Mouse (Mus musculus) frontal cortex, adult 2 months (tissue): ENCODE measurements around the gene Map3k12. TPM values are rescaled to one million over a fixed set of nuclear protein-coding genes. Genes with fewer than 3 reads are reported as not detected.

Experiments used
- DNase-seq, 2 experiments: peaks; one replicate each; pipeline ENCODE4 v3.0.0; 2022; ENCODE audit warnings: low spot score in 1 of 2; ENCODE audit errors: extremely low spot score in 1 of 2
- polyA plus RNA-seq: library from polyadenylated mRNA; depleted of rRNA; stranded (reverse); fragments of >200 nt; gene quantifications from 2 replicates; pipeline ENCODE4 v1.2.3, GENCODE M21; 2012; rRNA removed

Gene Map3k12
- polyA plus RNA-seq, 1 experiment: 90.8 TPM

DNA sequence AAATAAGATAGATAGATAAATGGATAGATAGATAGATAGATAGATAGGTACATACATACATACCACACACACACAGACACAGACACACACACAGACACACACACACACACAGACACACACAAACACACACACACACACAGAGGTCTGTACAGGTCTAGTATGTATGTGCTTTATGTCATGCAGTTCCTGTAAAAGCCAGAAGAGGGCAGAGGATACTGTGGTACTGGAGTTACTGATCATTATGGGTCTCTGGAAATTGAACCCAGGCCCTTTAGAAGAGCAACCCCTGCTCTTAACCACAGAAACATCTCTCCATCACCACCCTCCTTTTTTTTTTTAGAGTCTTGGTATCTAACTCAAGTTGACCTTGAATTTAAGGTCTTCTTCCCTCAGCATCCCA is 53.2 kb downstream of the Map3k12 start:
- no peak for DNase-seq

DNA sequence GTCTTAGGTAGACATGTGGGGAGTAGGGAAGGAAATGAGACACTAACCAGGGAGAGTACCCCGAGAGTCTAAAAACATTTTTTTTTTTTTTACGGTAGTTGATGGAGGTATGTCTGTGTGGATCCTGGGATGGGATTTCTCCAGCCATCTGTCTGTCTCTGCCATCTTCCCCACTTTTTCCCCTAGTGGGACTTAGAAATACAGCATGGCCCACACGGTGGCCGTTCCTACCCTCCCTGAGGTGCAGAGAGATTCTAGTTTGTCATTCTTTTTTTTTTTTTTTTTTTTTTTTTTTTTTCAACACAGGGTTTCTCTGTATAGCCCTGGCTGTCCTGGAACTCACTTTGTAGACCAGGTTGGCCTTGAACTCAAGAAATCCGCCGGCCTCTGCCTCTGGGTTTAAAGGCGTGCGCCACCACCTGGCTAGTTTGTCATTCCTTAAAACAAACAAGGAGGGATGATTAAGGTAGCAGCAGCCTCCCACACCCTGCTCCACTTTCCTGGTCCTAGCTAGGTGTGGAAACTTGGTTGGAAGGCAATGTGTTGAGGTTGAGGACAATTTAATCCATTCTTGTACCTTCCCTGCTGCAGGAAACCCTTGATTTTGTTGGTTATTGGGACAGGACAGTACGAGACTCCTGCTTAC is 55.3 kb downstream of the Map3k12 start:
- no peak for DNase-seq

DNA sequence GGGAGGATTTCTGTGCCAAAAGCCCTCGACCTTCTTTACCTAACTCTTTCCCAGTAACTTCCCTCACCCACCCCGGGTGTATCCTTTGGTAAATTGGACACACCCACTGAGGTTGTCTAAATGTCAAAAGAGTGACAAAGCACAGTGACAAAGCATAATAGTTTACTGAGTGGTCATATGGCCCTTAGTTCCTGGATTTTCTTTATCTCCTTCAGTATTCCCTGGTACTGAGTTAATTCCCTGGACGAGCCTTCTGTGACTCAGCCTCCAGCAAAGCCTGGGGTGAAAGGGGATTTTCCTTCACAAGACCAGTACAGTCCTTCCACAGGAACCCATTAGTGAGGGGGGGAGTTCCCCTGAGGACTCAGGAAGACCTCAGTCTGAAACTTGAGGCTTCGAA is 55.9 kb downstream of the Map3k12 start:
- no peak for DNase-seq

DNA sequence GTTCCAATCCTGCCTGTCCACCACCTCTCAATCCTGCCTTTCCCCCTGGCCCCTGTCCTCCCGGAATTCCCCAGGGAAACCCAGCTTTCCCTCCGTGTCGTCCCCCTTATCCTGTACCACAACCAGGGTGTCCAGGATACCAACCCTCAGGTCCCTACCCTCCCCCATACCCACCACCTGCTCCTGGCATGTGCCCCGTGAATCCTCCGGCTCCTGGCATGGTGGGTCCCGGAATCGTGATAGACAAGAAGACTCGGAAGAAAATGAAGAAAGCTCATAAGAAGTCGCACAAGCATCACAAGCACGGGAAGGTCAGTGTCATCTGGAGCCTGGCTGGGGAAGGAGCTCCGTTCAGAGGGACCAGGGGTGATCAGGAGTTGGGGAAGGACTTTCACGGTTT is 56.5 kb downstream of the Map3k12 start:
- no peak for DNase-seq

DNA sequence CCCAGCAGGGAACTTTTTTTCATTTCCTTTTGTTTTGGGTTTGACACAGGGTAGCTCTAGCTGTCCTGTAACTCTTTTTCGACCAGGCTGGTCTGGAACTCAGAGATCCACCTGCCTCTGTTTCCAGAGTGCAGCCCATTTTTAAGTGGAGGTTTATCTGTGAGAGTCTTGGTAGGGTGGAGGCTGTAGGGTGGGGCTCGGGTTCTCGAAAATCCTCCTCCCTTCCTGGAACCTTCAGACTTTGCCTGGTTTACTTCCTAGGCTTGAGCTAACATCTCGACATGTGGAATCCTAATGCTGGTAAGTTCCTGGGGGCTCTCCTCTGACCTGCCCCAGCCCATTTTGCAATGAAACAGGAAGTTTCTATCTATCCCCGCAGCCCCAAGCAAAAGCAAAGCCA is 57.0 kb downstream of the Map3k12 start:
- DNase-seq: no peak

DNA sequence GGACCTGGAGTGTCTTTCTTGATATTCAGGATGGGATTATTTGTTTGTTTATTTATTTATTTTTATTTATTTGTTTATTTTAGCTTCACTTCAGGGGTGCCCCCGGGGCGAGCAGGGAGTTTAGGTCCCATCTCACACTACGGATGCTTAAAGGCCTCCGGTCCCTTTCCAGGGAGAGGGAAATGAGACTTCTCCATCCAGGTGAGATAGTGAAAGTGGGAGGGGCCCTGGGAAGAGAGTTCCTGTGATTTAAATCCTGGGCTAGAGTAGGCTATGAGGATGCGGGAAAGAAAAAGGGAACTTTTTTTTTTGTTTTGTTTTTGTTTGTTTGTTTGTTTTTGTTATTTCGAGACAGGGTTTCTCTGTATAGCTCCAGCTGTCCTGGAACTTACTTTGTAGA is 57.5 kb downstream of the Map3k12 start:
- no peak for DNase-seq

DNA sequence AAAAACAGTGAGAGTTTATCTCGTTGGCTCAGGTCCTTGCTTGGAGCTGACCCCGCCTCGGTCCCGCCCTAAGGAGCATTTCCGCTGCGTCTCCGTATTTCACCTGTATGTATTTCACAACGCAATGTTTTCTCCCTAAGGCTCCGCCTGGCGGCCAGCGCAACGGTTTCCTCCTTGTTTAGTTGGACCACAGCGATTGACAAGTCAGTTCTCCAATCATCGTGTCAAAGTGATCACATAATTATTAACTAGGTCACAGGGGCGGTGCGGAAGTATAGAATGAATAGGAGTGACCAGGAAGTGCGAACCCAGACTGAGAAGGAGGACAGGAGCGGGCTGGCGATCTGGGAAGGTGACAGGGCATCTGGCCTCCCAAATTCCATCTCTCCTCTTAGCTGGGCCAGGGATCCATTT is 58.0 kb downstream of the Map3k12 start, which contains the start of gene Prr13:
TSS of gene Prr13 (plus strand) at position 125 of the 414 bp plus-strand sequence.
- DNase-seq: peak; percentile 94 to 96

DNA sequence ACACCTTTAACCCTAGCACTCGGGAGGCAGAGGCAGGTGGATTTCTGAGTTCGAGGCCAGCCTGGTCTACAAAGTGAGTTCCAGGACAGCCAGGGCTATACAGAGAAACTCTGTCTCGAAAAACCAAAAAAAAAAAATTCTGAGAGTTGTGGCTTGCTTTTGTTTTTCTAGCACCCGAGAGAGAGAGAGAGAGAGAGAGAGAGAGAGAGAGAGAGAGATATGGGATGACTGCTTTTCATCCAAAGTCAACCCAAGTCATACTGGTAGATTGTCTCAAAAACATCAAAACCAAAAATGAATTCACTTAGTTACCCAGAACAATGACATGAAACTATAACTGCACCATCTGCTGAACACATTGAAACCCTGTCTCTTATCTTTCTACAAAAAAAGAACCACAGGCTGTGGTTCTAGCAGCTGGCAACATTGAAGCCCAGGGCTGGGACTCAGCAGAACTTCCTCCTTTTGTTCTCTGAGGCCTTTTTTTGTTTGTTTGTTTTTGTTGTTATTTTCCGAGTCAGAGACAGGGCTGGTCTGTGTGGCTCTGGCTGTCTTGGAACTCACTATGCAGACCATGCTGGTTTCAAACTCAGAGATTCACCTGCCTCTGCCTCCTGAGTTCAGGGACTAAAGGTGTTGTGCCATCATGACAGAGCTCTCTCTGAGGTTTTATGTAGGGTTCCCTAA is 58.7 kb downstream of the Map3k12 start:
- no peak for DNase-seq

DNA sequence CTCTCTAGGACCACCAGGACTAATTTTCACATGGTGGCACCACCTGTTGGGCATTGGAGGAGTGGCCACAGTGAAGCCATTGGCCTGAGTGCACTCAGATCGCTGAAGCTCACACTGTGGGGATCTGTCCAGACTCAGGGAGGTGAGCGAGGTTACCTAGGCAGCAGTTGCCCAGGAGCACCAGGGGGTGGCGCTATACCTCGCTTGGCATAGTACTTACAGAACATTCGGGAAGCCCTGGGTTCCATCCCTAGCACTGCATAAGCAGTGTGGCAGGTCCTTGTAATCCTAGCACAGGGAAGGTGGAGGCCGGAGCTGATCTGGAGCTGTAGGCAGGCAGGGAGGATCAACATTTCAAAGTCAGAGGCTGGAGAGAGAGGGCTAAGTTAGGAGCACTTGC is 60.9 kb downstream of the Map3k12 start:
- DNase-seq: no peak

DNA sequence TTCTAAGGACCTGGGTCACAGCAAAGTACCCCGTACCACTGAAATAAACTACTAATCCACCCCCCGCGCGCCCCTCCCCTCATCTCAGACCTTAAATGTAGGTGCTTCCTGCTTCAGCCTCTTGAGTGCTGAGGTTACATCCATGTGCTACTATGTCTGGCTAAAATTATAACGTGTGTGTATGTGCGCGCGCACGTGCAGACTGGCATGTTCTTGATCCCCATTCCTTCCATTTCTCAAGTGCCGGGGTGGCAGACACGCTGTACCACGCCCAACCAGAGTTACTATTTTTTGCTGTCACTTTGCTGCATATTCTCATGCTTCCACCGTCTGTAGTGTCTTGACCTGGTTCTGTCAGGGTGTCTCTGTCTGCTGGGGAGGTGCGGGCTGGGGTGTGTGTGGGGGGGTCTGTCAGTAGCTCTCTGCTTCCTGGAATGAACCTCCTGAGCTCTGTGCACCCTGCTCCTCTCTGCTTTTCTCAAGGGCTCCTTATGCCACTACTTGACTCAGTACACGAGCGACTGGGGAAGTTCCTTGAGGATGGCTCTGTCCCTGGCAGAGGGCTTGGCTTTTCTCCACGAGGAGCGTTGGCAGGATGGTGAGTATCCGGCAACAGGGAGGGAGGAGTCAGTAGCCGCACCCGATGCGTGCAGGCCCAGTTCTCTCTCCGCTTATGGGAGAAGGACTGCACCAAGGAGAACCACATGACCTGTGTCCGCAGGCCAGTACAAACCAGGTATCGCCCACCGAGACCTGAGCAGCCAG is 65.0 kb downstream of the Map3k12 start:
- peak in 1 of 2 experiments; percentile 25 for DNase-seq

DNA sequence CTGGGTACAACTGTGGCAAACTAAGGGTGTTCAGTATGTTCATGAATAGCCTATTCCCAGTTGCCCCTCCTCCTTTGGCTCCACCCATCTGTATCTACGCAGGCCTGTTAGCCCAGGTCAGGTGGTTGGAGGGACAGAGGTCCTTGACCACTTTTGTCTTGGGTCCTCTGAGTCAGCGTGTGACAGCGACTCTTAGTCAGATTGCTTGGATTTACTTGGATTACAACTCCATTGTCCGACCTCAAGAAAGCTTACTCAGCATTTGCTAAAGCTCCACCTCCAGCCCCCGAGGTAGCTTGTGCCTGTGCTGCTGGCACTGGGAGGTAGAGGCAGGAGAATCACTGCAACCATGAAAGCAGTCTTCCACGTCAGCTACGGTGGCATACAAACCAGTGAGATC is 65.9 kb downstream of the Map3k12 start:
- DNase-seq: no peak

DNA sequence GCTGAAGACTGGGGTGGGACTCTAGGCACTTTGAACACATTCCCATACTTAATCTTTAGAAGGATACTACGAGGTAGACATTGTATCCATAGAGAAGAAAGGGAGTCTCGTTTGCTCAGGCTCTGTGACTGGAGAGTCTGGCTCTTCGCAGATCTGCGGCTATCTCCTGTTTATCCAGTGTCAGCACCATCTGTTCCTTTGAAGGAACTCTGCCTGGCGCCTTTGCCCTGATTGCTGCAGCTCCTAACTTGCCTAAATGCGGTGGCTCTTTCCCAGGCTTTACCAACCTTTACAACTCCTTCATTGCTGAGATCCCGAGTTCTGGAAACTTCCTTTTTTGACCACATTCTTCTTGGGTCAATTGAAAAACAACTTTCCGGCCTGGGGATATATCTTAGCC is 67.5 kb downstream of the Map3k12 start:
- no peak for DNase-seq

Other genes with a start within 250 kb of the Map3k12 start
- 0.08 and 0.15 TPM in 2 replicates for gene Gm9918, start 246.5 kb downstream of the Map3k12 start, polyA plus RNA-seq
- 46.2 and 48.9 TPM in 2 replicates for gene Mfsd5, start 237.6 kb downstream of the Map3k12 start, polyA plus RNA-seq
- 1.6 TPM in 2 replicates for gene Espl1, start 220.8 kb downstream of the Map3k12 start, polyA plus RNA-seq
- gene Pfdn5, start 190.9 kb downstream of the Map3k12 start, polyA plus RNA-seq: 485 and 514 TPM in 2 replicates
- 87.9 and 91.1 TPM in 2 replicates for gene Myg1, start 185.4 kb downstream of the Map3k12 start, polyA plus RNA-seq
- gene Aaas, start 166.3 kb downstream of the Map3k12 start, polyA plus RNA-seq: 18.1 and 18.6 TPM in 2 replicates
- 18.4 and 22.0 TPM in 2 replicates for gene Sp7, start 149.9 kb downstream of the Map3k12 start, polyA plus RNA-seq
- 10.3 and 11.4 TPM in 2 replicates for gene Sp1, start 110.9 kb downstream of the Map3k12 start, polyA plus RNA-seq
- 1.3 and 1.6 TPM in 2 replicates for gene Amhr2, start 71.7 kb downstream of the Map3k12 start, polyA plus RNA-seq
- 78.3 and 83.6 TPM in 2 replicates for gene Prr13, start 58.0 kb downstream of the Map3k12 start, polyA plus RNA-seq
- gene Pcbp2, start 46.5 kb downstream of the Map3k12 start, polyA plus RNA-seq: 538 and 576 TPM in 2 replicates
- not detected in 2 replicates for gene Gm10337, start 13.3 kb downstream of the Map3k12 start, polyA plus RNA-seq
- gene Tarbp2, start 1.1 kb upstream of the Map3k12 start, polyA plus RNA-seq: 72.8 and 80.1 TPM in 2 replicates
- gene Npff, start 7.9 kb upstream of the Map3k12 start, polyA plus RNA-seq: 5.2 and 6.7 TPM in 2 replicates
- gene Gm28047, start 108.0 kb upstream of the Map3k12 start, polyA plus RNA-seq: 0.08 TPM in 1 of 2 replicates, not detected in the other
- gene Atf7, start 108.4 kb upstream of the Map3k12 start, polyA plus RNA-seq: 44.1 and 45.1 TPM in 2 replicates
- 322 and 324 TPM in 2 replicates for gene Atp5g2, start 155.3 kb upstream of the Map3k12 start, polyA plus RNA-seq
- gene Calcoco1, start 205.1 kb upstream of the Map3k12 start, polyA plus RNA-seq: 64.9 and 69.7 TPM in 2 replicates